Mouse (Mus musculus): ENCODE data around the gene Manf.

The Manf gene

DNA sequence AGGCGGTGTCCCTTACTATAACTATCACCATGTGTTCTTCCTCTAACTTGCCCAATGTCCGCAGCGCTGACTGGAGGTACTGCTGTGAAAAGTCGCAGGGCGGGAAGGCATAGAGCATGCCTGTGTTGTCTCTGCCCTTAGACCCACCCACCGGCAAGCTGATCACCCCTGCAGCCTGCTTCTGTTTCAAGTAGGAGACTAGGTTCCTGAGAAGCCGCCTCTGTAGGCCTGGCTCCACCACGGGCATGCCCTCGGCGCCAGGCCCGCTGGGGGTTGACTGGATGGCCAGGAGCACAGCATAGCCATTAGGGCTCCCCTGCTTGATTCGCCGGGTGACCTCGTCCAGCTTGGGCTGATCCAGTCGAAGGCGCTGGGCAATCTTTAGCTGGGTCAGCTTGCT is 7.5 kb downstream of the Manf start:
- DNase-seq, result no peak

GRCm38 (mm10) chr9:106883085-106883484 is 8.7 kb downstream of the Manf start:
- no peak for DNase-seq

GRCm38 (mm10) chr9:106882176-106882575 is 9.6 kb downstream of the Manf start:
- DNase-seq, result no peak

DNA sequence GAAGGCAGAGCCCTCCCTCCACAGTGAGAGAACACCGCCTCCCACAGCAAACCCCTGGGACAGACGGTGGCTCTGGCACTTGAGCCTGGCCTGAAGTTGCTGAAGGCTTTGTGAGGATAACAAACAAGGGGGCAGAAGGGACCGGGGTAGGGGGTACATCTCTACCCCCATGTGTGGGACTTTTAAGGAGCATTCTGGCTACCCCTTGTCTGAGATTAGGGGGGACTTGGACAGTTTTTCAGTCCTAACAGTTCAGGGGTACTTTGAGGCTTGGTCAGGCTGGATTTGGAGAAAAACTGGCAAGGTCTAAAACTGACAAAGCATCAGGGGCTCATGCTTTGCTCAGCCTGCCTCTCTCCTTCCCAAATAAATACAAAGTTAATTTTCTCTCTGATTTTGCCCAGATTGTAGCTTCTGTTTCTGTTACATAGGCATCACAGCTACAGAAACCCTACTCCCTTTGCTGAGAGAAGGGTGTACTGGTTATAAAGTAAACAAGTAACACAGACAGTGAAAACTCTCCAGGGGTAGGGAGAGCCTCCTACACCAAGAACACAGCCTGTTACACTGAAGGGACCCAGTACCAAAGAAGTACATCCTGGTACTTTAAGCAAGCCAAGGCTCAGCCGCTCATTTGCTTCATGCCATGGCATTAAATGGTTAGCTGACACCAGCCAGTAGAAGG is 10.6 kb downstream of the Manf start:
- DNase-seq, result no peak

- DNase-seq, result no peak
Observed at GRCm38 (mm10) chr9:106879471-106879870, 12.3 kb downstream of the Manf start.

DNA sequence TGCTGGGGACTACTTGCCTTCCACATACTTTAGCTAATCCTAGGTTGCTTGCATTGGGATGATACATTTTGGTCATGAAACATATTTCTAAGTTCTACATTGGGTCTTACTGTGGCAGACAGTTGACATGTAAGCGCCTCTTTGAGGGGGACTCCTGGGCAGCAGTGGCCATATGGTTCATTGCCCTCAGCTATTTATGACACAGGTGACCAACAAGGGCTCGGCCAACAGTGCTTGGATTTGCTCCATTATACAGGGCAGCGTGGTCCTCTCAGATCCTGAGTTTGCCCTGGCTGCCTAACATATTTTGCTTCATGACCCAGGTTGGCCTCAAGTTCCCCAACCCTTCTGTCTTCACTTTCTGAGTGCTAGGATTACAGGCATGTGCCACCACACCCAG is 15.1 kb downstream of the Manf start:
- no peak for DNase-seq

DNA sequence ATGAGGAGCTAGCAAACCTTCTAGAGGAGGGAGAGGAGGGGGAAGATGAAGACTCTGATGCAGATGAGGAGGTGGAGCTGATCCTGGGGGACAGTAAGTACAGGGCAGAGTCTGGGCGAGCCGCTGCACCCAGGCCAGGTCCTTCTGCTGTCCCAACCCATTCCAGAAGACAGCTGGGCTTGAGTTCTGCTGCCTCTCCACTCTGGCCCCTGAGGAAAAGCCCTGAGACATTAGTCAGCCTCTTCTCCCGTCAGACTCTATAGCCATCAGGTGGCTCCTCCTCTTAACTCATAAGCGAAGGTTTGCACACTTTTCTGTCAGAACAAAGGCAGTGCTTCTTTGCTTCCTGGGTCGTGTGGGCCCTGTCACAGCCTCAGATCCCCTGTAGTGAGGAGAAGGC is 17.6 kb downstream of the Manf start:
- no peak for DNase-seq

GRCm38 (mm10) chr9:106858036-106858435 is 33.7 kb downstream of the Manf start:
- DNase-seq, result no peak

DNA sequence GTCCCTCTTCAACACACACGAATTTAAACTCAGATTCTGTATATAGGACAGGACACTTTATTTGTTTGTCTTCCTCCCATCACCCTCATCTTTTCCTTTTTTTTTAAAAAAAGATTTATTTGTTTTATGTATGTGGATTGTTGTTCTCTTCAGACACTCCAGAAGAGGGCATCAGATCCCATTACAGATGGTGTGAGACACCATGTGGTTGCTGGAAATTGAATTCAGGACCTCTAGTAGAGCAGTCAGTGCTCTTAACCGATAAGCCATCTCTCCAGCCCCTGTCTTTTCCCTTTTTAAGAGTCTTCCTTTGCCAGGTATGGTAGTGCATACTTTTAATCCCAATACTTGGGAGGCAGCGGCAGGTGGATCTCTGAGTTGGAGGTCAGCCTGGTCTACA is 35.1 kb downstream of the Manf start:
- DNase-seq, result no peak

DNA sequence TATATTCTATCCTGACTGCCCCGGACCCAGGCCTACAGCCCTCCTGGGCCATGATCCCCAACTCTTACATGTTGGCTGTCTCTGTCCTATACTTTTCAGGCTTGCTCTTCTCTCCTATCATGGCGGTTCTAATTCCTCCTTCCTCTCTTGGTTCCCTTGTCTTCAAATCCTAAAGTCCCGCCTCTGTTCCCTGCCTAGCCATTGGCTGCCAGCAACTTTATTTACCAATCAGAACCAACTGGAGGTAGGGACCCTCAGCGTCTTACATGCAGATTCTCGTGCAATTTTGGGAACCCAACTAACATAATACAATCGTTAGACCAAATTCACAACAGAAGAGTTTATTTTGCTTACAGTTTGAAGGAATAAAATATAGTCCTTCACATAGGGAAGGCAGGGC is 49.0 kb downstream of the Manf start:
- DNase-seq, result no peak

DNA sequence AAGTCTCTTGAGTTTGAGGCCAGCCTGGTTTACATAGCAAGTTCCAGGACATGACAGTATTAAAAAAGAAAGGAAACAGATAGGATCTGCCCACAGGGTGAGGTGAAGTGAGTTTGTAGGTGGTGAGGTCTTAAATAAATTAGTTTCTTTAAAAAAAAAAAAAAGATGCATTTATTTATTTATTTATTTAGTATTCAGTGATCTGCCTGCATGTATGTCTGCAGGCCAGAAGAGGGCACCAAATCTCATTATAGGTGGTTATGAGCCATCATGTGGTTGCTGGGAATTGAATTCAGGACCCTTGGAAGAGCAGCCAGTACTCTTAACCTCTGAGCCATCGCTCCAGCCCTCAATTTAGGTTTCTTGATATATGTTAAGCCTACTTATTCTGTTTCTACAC is 51.2 kb downstream of the Manf start:
- DNase-seq, result no peak

DNA sequence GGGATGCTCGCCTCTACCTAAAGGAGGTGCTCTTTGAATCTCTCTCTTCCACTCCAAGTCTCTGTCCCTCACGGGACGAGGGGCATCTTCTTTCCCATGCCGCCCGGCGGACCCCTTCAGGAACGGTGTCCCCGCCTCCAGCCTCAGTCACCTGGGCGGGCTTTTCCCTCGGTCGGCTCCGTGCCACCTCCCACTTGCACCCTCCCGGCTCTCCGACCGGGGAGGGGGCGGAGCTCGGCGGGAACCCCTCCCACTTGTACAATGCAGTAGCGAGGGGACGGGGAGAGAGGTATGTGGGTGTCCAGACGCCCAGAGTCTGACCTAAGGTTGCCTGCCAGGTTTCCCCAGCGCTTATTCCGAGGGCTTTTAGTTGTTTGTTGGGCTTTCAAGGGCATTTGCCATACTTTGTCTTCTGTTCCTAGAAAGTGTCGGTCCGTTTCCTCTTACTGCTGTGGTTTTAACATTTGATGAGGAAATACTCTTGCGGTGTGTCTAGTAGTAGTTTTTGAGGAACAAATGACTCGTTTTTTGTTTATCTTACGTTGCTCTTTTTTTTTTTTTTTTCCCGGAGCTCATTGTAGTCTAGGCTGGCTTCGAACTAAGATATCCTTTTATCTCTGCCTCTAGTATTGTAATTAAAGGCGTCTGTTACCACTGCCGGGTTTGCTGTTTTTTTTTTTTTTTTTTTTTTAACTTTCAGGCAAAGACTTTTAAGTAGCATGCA is 69.2 kb downstream of the Manf start:
- peak; percentile 82 for DNase-seq

- DNase-seq, result peak; percentile 91
Observed at GRCm38 (mm10) chr9:106821618-106822380, 70.0 kb downstream of the Manf start, which contains the start of gene Dcaf1. TSS of gene Dcaf1 (plus strand) at chr9:106821874.

DNA sequence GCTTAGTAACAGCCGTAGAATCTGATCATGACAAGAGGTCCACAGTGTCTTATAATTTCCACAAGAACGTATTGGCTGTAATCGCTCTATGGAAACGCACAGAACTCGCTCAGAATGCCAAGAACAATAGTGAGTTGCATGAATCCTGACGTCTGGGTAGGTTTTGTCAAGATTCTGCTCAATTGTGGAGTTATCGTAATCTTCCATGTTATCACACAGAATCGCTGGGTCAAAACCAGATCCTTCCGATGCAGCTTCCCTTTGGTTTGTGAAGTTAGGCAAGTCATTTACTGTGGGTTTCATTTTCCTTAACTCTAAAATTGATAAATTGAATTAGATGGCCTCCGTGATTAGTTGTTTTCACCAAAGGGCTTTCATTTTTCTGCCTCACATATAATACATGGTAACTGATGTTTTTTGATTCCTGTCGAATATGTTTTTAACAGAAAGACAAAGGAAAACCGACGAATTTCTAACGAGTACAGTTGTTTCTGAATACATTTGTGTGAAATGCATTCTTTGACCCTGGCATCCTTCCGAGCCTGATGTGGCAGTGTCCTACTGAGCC is 70.6 kb downstream of the Manf start:
- DNase-seq, result no peak

DNA sequence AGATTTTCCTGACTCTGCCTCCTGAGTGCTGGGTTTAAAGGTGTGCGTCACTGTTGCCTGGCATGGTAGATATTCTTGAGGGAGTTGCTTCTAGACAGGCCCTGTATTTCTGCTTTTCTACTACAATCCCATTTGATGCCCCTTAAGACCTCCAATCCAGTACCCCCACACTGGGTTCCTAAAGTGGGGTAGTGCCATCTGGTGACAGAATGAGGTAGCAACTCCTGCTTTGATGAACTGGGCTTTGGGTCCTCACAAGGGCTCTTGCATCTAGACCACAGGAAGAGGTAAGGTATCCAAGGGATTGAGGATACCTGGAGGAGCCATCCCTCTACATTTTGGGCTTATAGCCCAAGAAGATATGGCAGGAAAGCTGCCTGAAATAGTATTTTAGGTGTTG is 72.6 kb downstream of the Manf start:
- peak; percentile 15 for DNase-seq

DNA sequence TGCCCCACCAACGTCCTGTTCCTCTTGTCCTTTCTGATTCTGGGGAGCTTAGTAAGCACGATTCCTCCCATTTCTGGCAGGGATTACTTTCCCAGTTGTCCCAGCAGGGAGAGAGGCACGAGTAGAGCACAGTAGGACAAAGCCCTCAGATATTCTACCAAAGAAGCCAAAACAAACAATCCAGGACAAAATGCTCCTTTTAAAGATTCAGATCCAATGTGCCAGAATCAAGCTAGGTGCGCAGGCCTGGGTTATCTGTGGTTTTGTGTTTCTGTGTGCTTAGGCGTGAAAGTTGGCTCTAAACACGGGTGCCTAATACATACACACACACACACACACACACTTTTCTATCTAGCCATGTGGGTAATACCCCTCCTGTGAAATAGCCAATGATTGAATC is 73.6 kb downstream of the Manf start:
- DNase-seq, result no peak

DNA sequence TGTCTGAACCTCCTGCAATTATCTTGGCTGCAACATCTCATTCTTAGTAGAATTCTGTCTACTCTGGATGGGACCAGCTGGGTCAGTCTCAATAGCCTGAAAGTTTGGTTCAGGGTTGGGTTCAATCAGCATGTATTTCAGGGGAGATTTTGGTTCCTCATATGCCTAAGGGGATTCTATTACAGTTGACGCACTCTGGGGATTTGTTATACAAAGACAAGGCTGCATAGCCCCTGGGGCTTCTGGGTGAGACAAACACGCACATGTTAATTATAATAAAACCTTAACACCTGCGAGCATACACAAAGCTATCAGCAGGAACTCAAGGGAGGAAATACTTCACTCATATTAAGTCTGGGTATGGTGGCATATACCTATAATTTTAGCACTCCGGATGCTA is 85.3 kb downstream of the Manf start:
- DNase-seq, result no peak

- no peak for DNase-seq
Observed at GRCm38 (mm10) chr9:106790831-106791230, 100.9 kb downstream of the Manf start.

DNA sequence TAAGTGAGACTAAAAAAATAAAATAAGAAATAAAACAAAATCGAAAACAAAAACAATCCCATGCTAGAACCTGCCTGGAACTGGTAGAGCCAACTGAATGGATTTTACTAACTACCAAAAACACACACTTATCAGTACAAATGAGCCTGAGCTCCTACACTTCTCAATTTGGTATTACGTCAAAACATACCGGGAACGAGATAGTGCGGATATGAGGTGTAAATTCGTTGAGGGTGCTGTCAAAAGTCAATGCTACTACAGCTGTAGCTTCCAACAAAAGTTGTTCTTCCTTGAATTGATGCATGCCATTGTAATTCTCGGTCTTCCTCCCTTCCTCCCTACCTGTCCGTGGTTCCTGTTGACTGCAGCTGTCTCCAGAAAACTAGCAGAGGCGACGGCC is 102.4 kb downstream of the Manf start:
- DNase-seq, result no peak

- DNase-seq, result peak; percentile 84
Observed at GRCm38 (mm10) chr9:106788812-106789321, 102.9 kb downstream of the Manf start, which contains the start of gene Rad54l2. TSS of gene Rad54l2 (minus strand) at chr9:106789194.
